Mouse (Mus musculus) gastrocnemius, postnatal 36 days (tissue): ENCODE measurements around the gene Tctex1d1. TPM values are rescaled to one million over a fixed set of nuclear protein-coding genes. Genes with fewer than 3 reads are reported as not detected.

ENCODE experiments used
- DNase-seq, 2 experiments: peaks; one replicate each; pipeline ENCODE4 v3.0.0; 2022
- intact Hi-C: fragments of 180-260 bp; cut with DNase I; formaldehyde crosslinking; loops from one replicate; pipeline ENCODE4 v1.15.1; 2025
- long read RNA-seq, 2 experiments: library from polyadenylated mRNA; stranded (forward); transcript quantifications; one replicate each; pipeline ENCODE4 v2.0.0; 2021
- total RNA-seq, 2 experiments: library from RNA; stranded (reverse); gene quantifications; 2 replicates each; pipeline ENCODE4 v1.2.3; 2021

The Tctex1d1 gene
- under 1 TPM in 1 of 2 experiments, not detected in 1; 0.36 TPM for total RNA-seq
- long read RNA-seq, experiment 1: 0 reads
- long read RNA-seq, experiment 2: 0 reads

- intact Hi-C loops: loop anchor here (10.0 kb wide), 1 partner anchor 494 kb away; no protein-coding TSS in a partner anchor
- no peak for DNase-seq
These were observed at the start of gene Tctex1d1 for GRCm38 (mm10) chr4:102978440-102978839. Gene Tctex1d1, plus strand, starts transcription at chr4:102978606.

- DNase-seq: no peak
- intact Hi-C loops: no loop called here
These were observed 48.9 kb upstream of the Tctex1d1 start for GRCm38 (mm10) chr4:102929491-102929890.

GRCm38 (mm10) chr4:102930679-102931078 is 47.7 kb upstream of the Tctex1d1 start:
- intact Hi-C loops: no loop called here

GRCm38 (mm10) chr4:102940266-102940665 is 38.1 kb upstream of the Tctex1d1 start:
- intact Hi-C loops: no loop called here
- no peak for DNase-seq

More at GRCm38 (mm10) chr4:102930679-102931078, 47.7 kb upstream of the Tctex1d1 start:
- no peak for DNase-seq

- DNase-seq: no peak
- intact Hi-C loops: no loop called here
These were observed 37.7 kb upstream of the Tctex1d1 start for GRCm38 (mm10) chr4:102940738-102941137.

- intact Hi-C loops: loop anchor here (1.0 kb wide), 1 partner anchor 24 kb away; no protein-coding TSS in a partner anchor
- DNase-seq: no peak
These were observed 34.1 kb upstream of the Tctex1d1 start for GRCm38 (mm10) chr4:102944325-102944724.

- intact Hi-C loops: no loop called here
- DNase-seq: no peak
These were observed 25.9 kb upstream of the Tctex1d1 start for GRCm38 (mm10) chr4:102952476-102952875.

GRCm38 (mm10) chr4:102955294-102955956 is 23.0 kb upstream of the Tctex1d1 start:
- no peak for DNase-seq
- intact Hi-C loops: no loop called here

GRCm38 (mm10) chr4:102959409-102959808 is 19.0 kb upstream of the Tctex1d1 start:
- intact Hi-C loops: no loop called here
- DNase-seq: no peak

- intact Hi-C loops: no loop called here
These were observed 14.2 kb upstream of the Tctex1d1 start for GRCm38 (mm10) chr4:102964174-102964573.

GRCm38 (mm10) chr4:102967811-102968210 is 10.6 kb upstream of the Tctex1d1 start:
- no peak for DNase-seq
- intact Hi-C loops: no loop called here

More at GRCm38 (mm10) chr4:102964174-102964573, 14.2 kb upstream of the Tctex1d1 start:
- no peak for DNase-seq

- DNase-seq: no peak
- intact Hi-C loops: no loop called here
These were observed 8.8 kb upstream of the Tctex1d1 start for GRCm38 (mm10) chr4:102969599-102969998.

- DNase-seq: no peak
- intact Hi-C loops: loop anchor here (10.0 kb wide), 1 partner anchor 486 kb away; no protein-coding TSS in a partner anchor
These were observed 7.2 kb upstream of the Tctex1d1 start for GRCm38 (mm10) chr4:102971159-102971558.

GRCm38 (mm10) chr4:102972071-102972470 is 6.3 kb upstream of the Tctex1d1 start:
- intact Hi-C loops: loop anchor here (10.0 kb wide), 1 partner anchor 487 kb away; no protein-coding TSS in a partner anchor

GRCm38 (mm10) chr4:102974172-102974571 is 4.2 kb upstream of the Tctex1d1 start:
- intact Hi-C loops: loop anchor here (10.0 kb wide), 1 partner anchor 489 kb away; no protein-coding TSS in a partner anchor
- DNase-seq: no peak

More at GRCm38 (mm10) chr4:102972071-102972470, 6.3 kb upstream of the Tctex1d1 start:
- DNase-seq: no peak

GRCm38 (mm10) chr4:102976290-102977275 is 1.8 kb upstream of the Tctex1d1 start:
- intact Hi-C loops: loop anchor here (10.0 kb wide), 1 partner anchor 492 kb away; no protein-coding TSS in a partner anchor
- DNase-seq: no peak

GRCm38 (mm10) chr4:102977778-102978321 is 556 bp upstream of the Tctex1d1 start:
- intact Hi-C loops: loop anchor here (10.0 kb wide), 1 partner anchor 493 kb away; no protein-coding TSS in a partner anchor
- no peak for DNase-seq

GRCm38 (mm10) chr4:102979385-102979784 is 979 bp downstream of the Tctex1d1 start:
- intact Hi-C loops: loop anchor here (10.0 kb wide), 1 partner anchor 495 kb away; no protein-coding TSS in a partner anchor
- DNase-seq: no peak

- no peak for DNase-seq
- intact Hi-C loops: loop anchor here (10.0 kb wide), 1 partner anchor 363 kb away; no protein-coding TSS in a partner anchor
These were observed 3.3 kb downstream of the Tctex1d1 start for GRCm38 (mm10) chr4:102981709-102982108.

- DNase-seq: no peak
- intact Hi-C loops: loop anchor here (2.0 to 10.0 kb wide), 2 partner anchors 159 to 359 kb away; no protein-coding TSS in a partner anchor
These were observed 7.8 kb downstream of the Tctex1d1 start for GRCm38 (mm10) chr4:102986173-102986572.
